Mouse (Mus musculus): Measurements from ENCODE around the gene Ubxn10. TPM values are rescaled to one million over a fixed set of nuclear protein-coding genes. Genes with fewer than 3 reads are reported as not detected.
A peak's percentile ranks its signal among the peaks of the same experiment; 100 is the strongest.

Gene Ubxn10
- total RNA-seq, 2 experiments from 2014 or later: 0.98 to 1.5 TPM

GRCm38 (mm10) chr4:138739136-138739851, 2.3 kb upstream of the Ubxn10 start:
- intact Hi-C loops (cut with DNase I): no loop called here
- DNase-seq (ENCODE audit: low spot score in 2 of 2): peak in 1 of 2 experiments; percentile 75

- DNase-seq (ENCODE audit: low spot score in 2 of 2): peak in 1 of 2 experiments; percentile 78
- intact Hi-C loops (cut with DNase I): no loop called here
Measured at GRCm38 (mm10) chr4:138734863-138735262, 2.1 kb downstream of the Ubxn10 start.

GRCm38 (mm10) chr4:138734105-138734504, 2.9 kb downstream of the Ubxn10 start:
- DNase-seq (ENCODE audit: low spot score in 2 of 2): no peak
- intact Hi-C loops (cut with DNase I): no loop called here

GRCm38 (mm10) chr4:138729018-138729703, 7.8 kb downstream of the Ubxn10 start:
- DNase-seq (ENCODE audit: low spot score in 2 of 2): no peak
- intact Hi-C loops (cut with DNase I): no loop called here

- peak in 1 of 2 experiments; percentile 35 for DNase-seq (ENCODE audit: low spot score in 2 of 2)
- intact Hi-C loops (cut with DNase I): loop anchor here (2.0 kb wide), 1 partner anchor 65 kb away; no protein-coding TSS in a partner anchor
Measured at GRCm38 (mm10) chr4:138725751-138726150, 11.2 kb downstream of the Ubxn10 start.

- intact Hi-C loops (cut with DNase I): loop anchor here (2.0 kb wide), 1 partner anchor 64 kb away; no protein-coding TSS in a partner anchor
- peak in 1 of 2 experiments; percentile 62 for DNase-seq (ENCODE audit: low spot score in 2 of 2)
Measured at GRCm38 (mm10) chr4:138725127-138725461, 11.9 kb downstream of the Ubxn10 start.

- intact Hi-C loops (cut with DNase I): loop anchor here (2.0 kb wide), 1 partner anchor 64 kb away; no protein-coding TSS in a partner anchor
- peak; percentile 79 to 93 for DNase-seq (ENCODE audit: low spot score in 2 of 2)
Measured at GRCm38 (mm10) chr4:138724354-138725126, 12.4 kb downstream of the Ubxn10 start, which contains the start of gene Pla2g2c. Gene Pla2g2c, plus strand, starts transcription at chr4:138724792.

GRCm38 (mm10) chr4:138723493-138724281, 13.3 kb downstream of the Ubxn10 start:
- peak; percentile 80 to 97 for DNase-seq (ENCODE audit: low spot score in 2 of 2)
- intact Hi-C loops (cut with DNase I): loop anchor here (1.0 to 2.0 kb wide), 4 partner anchors 31 to 219 kb away; no protein-coding TSS in a partner anchor

- DNase-seq (ENCODE audit: low spot score in 2 of 2): peak in 1 of 2 experiments; percentile 44
Measured at GRCm38 (mm10) chr4:138719264-138719596, 17.7 kb downstream of the Ubxn10 start.

GRCm38 (mm10) chr4:138718586-138719263, 18.2 kb downstream of the Ubxn10 start:
- intact Hi-C loops (cut with DNase I): no loop called here
- DNase-seq (ENCODE audit: low spot score in 2 of 2): peak in 1 of 2 experiments; percentile 73

More at GRCm38 (mm10) chr4:138719264-138719596, 17.7 kb downstream of the Ubxn10 start:
- intact Hi-C loops (cut with DNase I): no loop called here

GRCm38 (mm10) chr4:138716697-138717096, 20.3 kb downstream of the Ubxn10 start:
- intact Hi-C loops (cut with DNase I): no loop called here
- no peak for DNase-seq (ENCODE audit: low spot score in 2 of 2)

GRCm38 (mm10) chr4:138714186-138714585, 22.8 kb downstream of the Ubxn10 start:
- DNase-seq (ENCODE audit: low spot score in 2 of 2): no peak
- intact Hi-C loops (cut with DNase I): no loop called here

- intact Hi-C loops (cut with DNase I): no loop called here
- DNase-seq (ENCODE audit: low spot score in 2 of 2): no peak
Measured at GRCm38 (mm10) chr4:138712621-138713020, 24.3 kb downstream of the Ubxn10 start.

GRCm38 (mm10) chr4:138712096-138712495, 24.9 kb downstream of the Ubxn10 start:
- intact Hi-C loops (cut with DNase I): no loop called here
- no peak for DNase-seq (ENCODE audit: low spot score in 2 of 2)

GRCm38 (mm10) chr4:138711051-138711820, 25.7 kb downstream of the Ubxn10 start:
- DNase-seq (ENCODE audit: low spot score in 2 of 2): no peak
- intact Hi-C loops (cut with DNase I): no loop called here

- DNase-seq (ENCODE audit: low spot score in 2 of 2): no peak
- intact Hi-C loops (cut with DNase I): no loop called here
Measured at GRCm38 (mm10) chr4:138710633-138711032, 26.3 kb downstream of the Ubxn10 start.

GRCm38 (mm10) chr4:138709944-138710343, 27.0 kb downstream of the Ubxn10 start:
- intact Hi-C loops (cut with DNase I): loop anchor here (2.0 kb wide), 1 partner anchor 83 kb away; no protein-coding TSS in a partner anchor
- DNase-seq (ENCODE audit: low spot score in 2 of 2): no peak

- DNase-seq (ENCODE audit: low spot score in 2 of 2): no peak
- intact Hi-C loops (cut with DNase I): loop anchor here (2.0 kb wide), 1 partner anchor 84 kb away; no protein-coding TSS in a partner anchor
Measured at GRCm38 (mm10) chr4:138709246-138709645, 27.7 kb downstream of the Ubxn10 start.

Data from left cerebral cortex, postnatal 25 days (tissue).